Mouse (Mus musculus): ENCODE measurements at regions not wholly inside any gene's neighbourhood (a gene's known extent, or its start where the extent isn't known, plus 50 kb on each side); places are given as distances from the start of the nearest gene placed in this dataset.

- peak; percentile 49 for DNase-seq
Observed at GRCm38 (mm10) chr1:55890511-55891151, 484.9 kb downstream of the Plcl1 start.

DNA sequence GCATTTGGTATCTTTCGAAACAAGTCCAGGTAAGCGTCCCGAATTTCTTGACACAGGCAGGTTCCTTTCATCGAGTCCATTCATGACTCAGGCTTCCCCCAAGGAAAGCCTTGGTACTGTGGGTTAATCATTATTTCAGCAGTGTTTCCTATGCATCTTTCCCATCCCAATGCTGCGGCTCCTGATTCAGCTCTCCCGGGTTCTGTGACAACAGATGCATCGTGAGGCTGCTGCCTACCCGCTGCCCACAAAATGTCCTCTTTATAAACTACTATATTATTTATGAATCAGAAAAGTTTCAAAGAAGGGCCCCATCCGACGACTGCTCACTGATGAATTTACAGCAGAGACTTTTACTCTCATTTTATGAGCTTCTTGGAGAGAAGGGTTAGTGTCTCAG lies 486.2 kb downstream of the Plcl1 start:
- DNase-seq, result no peak

GRCm38 (mm10) chr1:55897572-55897971 lies 491.9 kb downstream of the Plcl1 start:
- DNase-seq, result no peak

DNA sequence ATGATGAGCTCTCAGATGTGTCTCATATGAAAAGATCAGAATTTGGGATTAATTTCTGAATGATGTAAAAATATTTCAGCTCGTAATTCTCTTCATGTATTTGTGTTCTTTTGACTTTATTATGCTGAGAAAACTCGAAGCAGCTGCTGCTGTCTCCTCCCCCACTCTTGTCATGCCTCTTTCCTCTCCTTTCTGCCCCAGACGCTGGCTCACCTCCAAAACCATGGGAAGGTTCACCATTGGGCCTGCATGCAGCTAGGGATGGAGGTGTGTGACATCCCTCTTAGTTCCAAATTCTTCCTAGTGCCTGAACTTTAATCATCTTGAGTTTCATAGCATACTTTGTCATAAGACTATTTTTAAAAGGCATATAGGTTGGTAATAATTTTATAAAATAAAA lies 492.3 kb downstream of the Plcl1 start:
- DNase-seq, result no peak

GRCm38 (mm10) chr1:55900033-55900432 lies 494.3 kb downstream of the Plcl1 start:
- peak; percentile 51 for DNase-seq

GRCm38 (mm10) chr1:55903177-55903576 lies 497.5 kb downstream of the Plcl1 start:
- DNase-seq, result peak; percentile 61

DNA sequence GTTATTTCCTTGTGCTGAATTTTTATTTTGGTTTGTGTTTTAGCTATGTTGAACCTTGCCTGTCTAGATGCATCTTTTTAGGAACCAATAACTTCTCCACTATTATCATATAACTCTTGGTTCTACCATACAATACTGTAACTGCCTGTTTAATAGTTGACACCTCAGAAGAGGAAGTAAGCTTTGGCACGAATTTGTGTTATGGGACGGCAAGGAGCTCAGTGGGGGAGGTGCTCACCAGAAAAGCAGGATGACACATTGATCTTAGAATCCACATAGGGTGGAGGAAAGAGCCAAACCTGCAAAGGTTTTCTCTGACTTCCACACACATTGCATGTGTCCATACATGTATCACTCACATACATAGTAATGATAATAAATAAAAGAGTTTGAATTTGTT lies 498.9 kb downstream of the Plcl1 start:
- DNase-seq, result no peak

- no peak for DNase-seq
Observed at GRCm38 (mm10) chr1:55905232-55905631, 499.5 kb downstream of the Plcl1 start.

GRCm38 (mm10) chr1:55910024-55910423 lies 504.3 kb downstream of the Plcl1 start:
- no peak for DNase-seq

DNA sequence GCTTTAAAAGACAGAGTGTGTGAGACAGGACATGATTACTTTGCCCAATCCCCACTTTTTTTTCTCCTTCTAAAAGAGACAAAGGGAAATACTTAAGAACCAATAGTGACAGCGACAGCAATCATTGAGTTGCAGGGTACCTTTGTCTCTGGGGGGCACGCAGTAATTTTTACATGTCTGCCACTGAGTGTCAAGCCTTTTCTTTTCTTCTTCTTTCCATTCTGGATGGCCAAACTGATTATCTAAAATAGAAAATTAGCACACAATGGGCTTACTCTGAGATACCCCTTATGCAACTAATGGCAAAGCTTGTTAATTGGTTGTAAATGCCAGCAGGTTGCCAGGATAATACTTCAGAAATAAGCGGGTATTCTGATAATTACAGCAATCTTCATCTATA lies 508.6 kb downstream of the Plcl1 start:
- DNase-seq, result no peak

DNA sequence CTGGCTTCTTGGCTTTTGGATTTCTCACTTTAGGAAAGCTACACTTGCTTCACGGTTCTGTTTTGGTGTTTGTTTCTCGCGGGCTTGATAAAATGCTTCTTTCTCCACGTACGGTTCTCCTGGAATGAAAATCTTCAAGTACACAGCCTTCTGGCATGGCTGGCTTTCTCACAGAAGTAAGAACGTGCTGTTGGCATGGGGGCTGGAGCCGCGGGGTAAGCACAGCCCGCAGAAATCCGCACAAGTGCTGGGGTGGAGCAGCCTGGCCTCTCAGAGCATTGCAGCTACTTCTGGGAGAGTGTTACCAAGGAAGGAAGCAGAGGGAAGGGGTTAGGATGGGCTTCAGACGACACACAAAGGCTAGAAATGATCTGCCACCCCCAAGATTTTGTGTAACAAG lies 510.2 kb downstream of the Plcl1 start:
- DNase-seq, result no peak

- DNase-seq, result no peak
Observed at GRCm38 (mm10) chr1:55919516-55919915, 513.8 kb downstream of the Plcl1 start.

GRCm38 (mm10) chr1:55946786-55947549 lies 541.2 kb downstream of the Plcl1 start:
- DNase-seq, result no peak

GRCm38 (mm10) chr1:55947618-55948283 lies 542.0 kb downstream of the Plcl1 start:
- no peak for DNase-seq

DNA sequence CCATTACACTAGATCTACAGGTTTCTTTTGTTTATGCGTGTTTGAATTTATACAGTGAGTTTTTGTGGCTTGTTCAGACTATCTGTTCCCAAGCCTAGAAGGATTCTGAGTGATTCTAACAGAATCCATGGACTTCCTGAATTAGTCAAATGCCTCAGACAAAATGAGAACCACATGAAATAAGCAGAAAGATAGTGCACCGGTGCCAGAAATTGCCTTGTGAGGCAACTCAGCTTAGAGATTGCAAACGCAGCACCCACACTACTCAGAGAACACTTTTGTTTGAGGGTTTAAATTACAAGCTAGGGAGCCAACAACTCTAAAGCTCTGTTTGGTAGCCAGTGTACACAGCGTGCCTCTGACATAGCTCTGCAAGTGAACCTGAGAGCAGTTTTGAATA lies 543.9 kb downstream of the Plcl1 start:
- no peak for DNase-seq

DNA sequence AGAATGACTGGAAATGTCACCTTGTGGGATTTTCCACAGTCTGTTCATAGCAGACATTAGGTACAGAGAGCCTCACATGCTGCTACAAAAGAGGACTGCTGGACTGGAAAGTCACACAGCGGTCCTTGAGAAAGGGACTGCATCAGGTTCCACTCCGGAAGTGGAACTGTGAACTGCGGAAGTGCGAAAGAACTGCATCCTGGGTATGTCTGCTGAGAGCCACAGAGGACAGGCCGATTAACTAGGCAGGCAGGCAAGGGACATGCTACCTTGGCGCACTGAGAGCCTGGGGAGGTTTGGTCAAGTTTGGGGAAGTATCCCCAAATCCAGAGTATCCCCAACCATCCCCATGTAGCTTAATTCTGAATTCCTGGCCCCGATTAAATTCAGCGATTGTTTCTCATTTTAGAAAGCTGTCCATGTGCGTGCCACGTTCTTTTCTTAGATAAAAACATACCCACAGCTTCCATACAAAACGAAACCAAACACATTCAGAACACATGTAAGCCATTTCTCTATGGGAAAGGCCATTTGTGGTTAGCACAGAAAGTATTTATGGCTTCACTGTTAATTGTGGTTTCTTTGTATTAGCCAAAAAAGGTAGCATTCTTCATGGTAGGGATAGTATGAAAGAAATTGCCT lies 552.2 kb downstream of the Plcl1 start:
- no peak for DNase-seq

DNA sequence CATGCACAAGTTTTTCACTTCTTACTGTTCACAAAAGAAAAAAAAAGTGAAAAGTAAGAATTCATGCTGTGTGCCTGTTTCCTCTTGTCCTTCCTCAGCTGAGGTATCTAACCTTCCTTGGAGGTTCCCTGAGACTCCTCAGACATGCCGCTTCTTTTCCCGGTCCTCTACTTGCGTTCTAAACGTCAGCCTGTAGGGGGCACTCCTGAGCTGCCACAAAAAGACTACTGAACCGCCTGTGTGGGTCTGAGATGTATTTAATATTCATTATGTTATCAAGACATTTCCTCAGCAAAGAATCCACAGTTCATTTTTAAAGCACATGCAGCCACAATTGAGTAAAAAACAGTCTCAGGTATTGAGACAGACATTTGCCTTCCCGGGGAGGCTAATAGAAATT lies 554.6 kb downstream of the Plcl1 start:
- DNase-seq, result peak; percentile 51

DNA sequence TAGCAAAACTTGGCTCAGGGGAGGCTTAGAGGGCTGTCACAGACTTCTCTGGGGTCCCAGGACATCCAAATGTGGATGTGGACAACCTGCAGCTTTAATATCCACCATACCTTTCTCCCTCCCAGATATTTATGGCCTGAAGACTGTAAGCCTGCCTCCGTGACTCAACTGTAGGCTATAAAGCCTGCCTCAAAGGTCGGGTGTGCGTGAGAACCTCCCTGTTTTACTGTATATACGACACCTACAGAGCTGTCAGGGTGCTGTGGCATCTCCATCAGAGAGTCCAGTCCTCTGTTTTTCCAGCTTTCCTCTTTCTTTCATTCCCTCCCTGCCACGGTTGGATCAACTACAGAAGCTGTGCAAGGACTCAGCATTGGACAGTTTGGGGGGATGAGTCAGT lies 558.1 kb downstream of the Plcl1 start:
- no peak for DNase-seq

- DNase-seq, result no peak
Observed at GRCm38 (mm10) chr1:55966273-55966672, 560.6 kb downstream of the Plcl1 start.

DNA sequence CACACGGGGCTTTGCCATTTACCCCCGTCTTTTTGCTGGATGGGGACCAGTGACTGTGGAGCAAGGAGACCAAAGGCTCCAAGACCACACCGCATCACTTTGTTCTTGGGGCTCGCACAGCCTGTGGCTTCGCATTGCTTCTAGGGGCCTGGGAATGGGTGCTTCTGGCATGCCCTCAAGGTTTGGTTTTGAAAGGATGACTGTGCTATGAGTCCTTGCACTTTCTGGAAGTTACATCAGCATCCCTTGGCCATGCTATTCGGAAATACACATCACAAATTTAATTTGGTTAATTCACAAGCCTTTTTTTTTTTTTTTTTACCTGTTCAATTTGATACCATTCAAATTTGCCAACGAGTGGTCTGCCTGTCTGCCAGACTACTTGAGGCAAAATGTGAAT lies 562.1 kb downstream of the Plcl1 start:
- DNase-seq, result no peak

DNA sequence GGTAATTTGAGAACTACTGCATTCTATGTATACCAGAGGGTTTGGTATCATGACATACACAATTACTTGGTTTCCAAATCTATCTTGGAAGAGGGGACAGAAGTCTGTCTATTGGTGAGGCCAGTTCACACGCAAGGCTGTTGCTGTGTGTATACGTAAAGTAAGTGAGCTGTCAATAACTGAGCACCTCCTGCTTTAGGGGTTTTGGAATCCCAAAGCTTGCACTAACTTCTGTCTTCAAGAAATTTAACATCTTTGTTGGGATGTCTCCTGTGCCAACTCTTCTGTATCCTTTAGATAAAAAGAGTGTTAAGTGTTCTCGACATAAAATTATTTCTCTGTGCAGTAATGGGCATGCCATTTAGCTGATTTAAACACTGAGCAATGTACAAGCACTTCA lies 572.1 kb downstream of the Plcl1 start:
- no peak for DNase-seq

DNA sequence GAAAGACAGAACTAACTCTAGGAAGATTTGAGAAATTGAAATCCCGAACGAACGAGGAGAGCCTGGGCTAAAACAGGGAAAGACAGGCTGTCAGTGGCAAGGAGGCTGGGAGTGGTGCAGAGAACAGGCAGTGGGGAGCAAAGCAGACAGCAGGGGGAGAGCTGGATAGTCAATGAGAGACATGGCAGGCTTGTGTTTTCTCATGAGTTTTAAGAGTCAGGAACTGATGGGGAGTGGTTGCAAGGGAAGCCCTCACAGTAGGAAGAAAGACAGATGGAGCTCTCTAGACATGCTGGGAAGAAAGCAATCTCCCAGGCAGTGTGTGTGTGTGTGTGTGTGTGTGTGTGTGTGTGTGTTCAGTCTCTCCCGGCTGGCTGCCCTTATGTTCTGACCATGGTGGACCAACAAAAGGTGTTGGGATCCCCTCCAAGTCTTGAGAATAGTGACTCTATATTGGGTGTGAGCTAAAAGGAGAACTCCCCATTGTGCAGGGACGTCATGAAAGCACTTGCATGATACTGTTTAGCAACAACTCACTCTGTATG lies 577.9 kb downstream of the Plcl1 start:
- DNase-seq, result peak; percentile 35

DNA sequence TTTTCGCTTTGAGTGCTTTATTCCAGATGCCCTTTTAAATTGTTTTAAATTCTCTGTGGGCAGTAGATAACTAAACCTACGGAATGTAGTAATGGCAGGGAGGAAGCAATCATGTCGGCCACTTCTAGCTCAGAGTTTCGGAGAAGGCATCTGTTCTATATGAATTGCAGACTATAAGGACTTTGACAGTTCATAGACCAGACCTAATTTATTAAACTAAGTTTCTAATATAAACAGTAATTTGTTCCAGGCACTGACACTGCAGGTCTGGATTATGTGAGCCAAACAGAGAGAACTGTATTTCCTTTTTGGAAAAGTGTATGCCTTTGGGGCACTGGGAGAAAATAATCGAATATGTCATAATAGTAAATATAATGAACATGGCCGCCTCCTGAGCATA lies 591.4 kb downstream of the Plcl1 start:
- no peak for DNase-seq
